Mouse (Mus musculus): ENCODE measurements around the gene Rpap2. TPM values are rescaled to one million over a fixed set of nuclear protein-coding genes. Genes with fewer than 3 reads are reported as not detected.

The Rpap2 gene
- polyA plus RNA-seq, 1 experiment from 2014 or later, result 15.4 TPM

GRCm38 (mm10) chr5:107703207-107703763, 106.1 kb downstream of the Rpap2 start:
- H3K36me3 ChIP-seq (ENCODE audit: inconsistent target), result no peaks in the 10 kb centered on the region

GRCm38 (mm10) chr5:107705756-107706155, 108.6 kb downstream of the Rpap2 start:
- Histone ChIP-seq H3K79me2 (ENCODE audit: inconsistent target) (no peaks in the 10 kb centered on the region), H3K36me3 (ENCODE audit: inconsistent target) (no peaks in the 10 kb centered on the region), H3K4me3 (ENCODE audit: inconsistent target) (no peak overlapping the region), H3K27ac (no peak overlapping the region)
- WGBS (ENCODE audit: missing documents), result 54% methylated on average over 4 of the region's 4 CpGs

More at GRCm38 (mm10) chr5:107703207-107703763, 106.1 kb downstream of the Rpap2 start:
- WGBS (ENCODE audit: missing documents), result 89% methylated on average over 6 of the region's 6 CpGs
- Histone ChIP-seq H3K79me2 (ENCODE audit: inconsistent target) (no peaks in the 10 kb centered on the region), H3K4me3 (ENCODE audit: inconsistent target) (no peak overlapping the region), H3K27ac (no peak overlapping the region)

- WGBS (ENCODE audit: missing documents), result 23% methylated on average over 1 of the region's 1 CpGs
- no peaks in the 10 kb centered on the region for H3K79me2 ChIP-seq (ENCODE audit: inconsistent target)
- no peak overlapping the region for H3K4me3 ChIP-seq (ENCODE audit: inconsistent target)
- no peak overlapping the region for H3K27ac ChIP-seq
- H3K36me3 ChIP-seq (ENCODE audit: inconsistent target), result no peaks in the 10 kb centered on the region
Observed at GRCm38 (mm10) chr5:107706262-107706661, 109.1 kb downstream of the Rpap2 start.

- Histone ChIP-seq H3K79me2 (ENCODE audit: inconsistent target) (no peaks in the 10 kb centered on the region), H3K36me3 (ENCODE audit: inconsistent target) (no peaks in the 10 kb centered on the region), H3K4me3 (ENCODE audit: inconsistent target) (no peak overlapping the region; the same call in 1 of the 2 replicates), H3K27ac (no peak overlapping the region)
- WGBS (ENCODE audit: missing documents), result 1% methylated on average over 8 of the region's 8 CpGs
Observed at GRCm38 (mm10) chr5:107708124-107708797, 111.1 kb downstream of the Rpap2 start.

Other genes starting within 250 kb of the Rpap2 start
- not detected in 3 replicates for gene Ephx4, start 194.6 kb upstream of the Rpap2 start, polyA plus RNA-seq (2018)
- not detected in 3 replicates for gene Lpcat2b, start 165.8 kb upstream of the Rpap2 start, polyA plus RNA-seq (2018)
- gene Btbd8, start 159.4 kb upstream of the Rpap2 start, polyA plus RNA-seq (2018), result 1.3 to 2.9 TPM (median 2.7 TPM) in 3 replicates
- 0.06 TPM in 1 of 3 replicates, not detected in the others for gene Gm42669, start 89.8 kb upstream of the Rpap2 start, polyA plus RNA-seq (2018)
- gene 1700028K03Rik, start 62.7 kb upstream of the Rpap2 start, polyA plus RNA-seq (2018), result not detected in 3 replicates
- gene Glmn, start 515 bp downstream of the Rpap2 start, polyA plus RNA-seq (2018), result 7.9 to 11.8 TPM (median 9.1 TPM) in 3 replicates
- gene Gfi1, start 128.7 kb downstream of the Rpap2 start, polyA plus RNA-seq (2018), result 0.11 to 0.19 TPM (median 0.15 TPM) in 3 replicates
- gene Ube2d2b, start 232.7 kb downstream of the Rpap2 start, polyA plus RNA-seq (2018), result not detected in 3 replicates

Measured in macrophage (primary cell).